Mouse (Mus musculus) heart, embryonic 14.5 days (tissue): ENCODE data around the gene Ptpn9. TPM values are rescaled to one million over a fixed set of nuclear protein-coding genes. Genes with fewer than 3 reads are reported as not detected.

Experiments used
- ATAC-seq: fragments of 200-750 bp; cut with Nextera tagmentation; 2 replicates; pipeline ENCODE4 v1.8.0; 2017; ENCODE audit warnings: low read depth, moderate TSS enrichment; ENCODE audit not compliant: insufficient number of reproducible peaks, insufficient read depth, low FRiP score
- H3K27ac ChIP-seq, 2 experiments: fragments of 200-500 bp in 1 of 2; fragments of 300-500 bp in 1 of 2; sonication (generic) in 1 of 2; replicated peaks in 1 of 2; 2 replicates each; pipeline ENCODE4 v1.5.1; 2012 to 2014; ENCODE audit warnings: low read depth in 2 of 2, low read length in 2 of 2, control low read depth in 1 of 2, mild to moderate bottlenecking in 1 of 2, mixed read lengths in 1 of 2; ENCODE audit not compliant: control insufficient read depth in 1 of 2, insufficient read depth in 1 of 2
- H3K27me3 ChIP-seq: fragments of 300-500 bp; sonication (generic); 2 replicates; pipeline ENCODE4 v1.6.1; 2014; ENCODE audit warnings: mild to moderate bottlenecking, low read length, control low read depth; ENCODE audit not compliant: control insufficient read depth, insufficient read depth
- H3K36me3 ChIP-seq: fragments of 300-500 bp; sonication (generic); 2 replicates; pipeline ENCODE4 v1.6.1; 2014; ENCODE audit warnings: mild to moderate bottlenecking, control low read depth, low read length, mixed read lengths; ENCODE audit not compliant: control insufficient read depth, insufficient read depth
- H3K4me1 ChIP-seq, 2 experiments: fragments of 200-500 bp in 1 of 2; fragments of 300-500 bp in 1 of 2; sonication (generic) in 1 of 2; 2 replicates each; pipeline ENCODE4 v1.6.1; 2012 to 2014; ENCODE audit warnings: low read length in 2 of 2, control low read depth in 1 of 2, mixed read lengths in 1 of 2; ENCODE audit not compliant: control insufficient read depth in 2 of 2, insufficient read depth in 2 of 2
- H3K4me2 ChIP-seq: fragments of 300-500 bp; sonication (generic); 2 replicates; pipeline ENCODE4 v1.6.1; 2014; ENCODE audit warnings: mild to moderate bottlenecking, low read length
- H3K4me3 ChIP-seq, 2 experiments: fragments of 200-500 bp in 1 of 2; fragments of 300-500 bp in 1 of 2; sonication (generic) in 1 of 2; 2 replicates each; pipeline ENCODE4 v1.5.1; 2012 to 2014; ENCODE audit warnings: low read length in 2 of 2, mild to moderate bottlenecking in 2 of 2, control low read depth in 1 of 2, low read depth in 1 of 2, moderate library complexity in 1 of 2; ENCODE audit not compliant: control insufficient read depth in 1 of 2, insufficient read depth in 1 of 2
- H3K9ac ChIP-seq: fragments of 300-500 bp; sonication (generic); 2 replicates; pipeline ENCODE4 v1.6.1; 2014; ENCODE audit warnings: mild to moderate bottlenecking, low read length
- H3K9me3 ChIP-seq: fragments of 300-500 bp; sonication (generic); 2 replicates; pipeline ENCODE4 v1.6.1; 2016; ENCODE audit warnings: low read length, control low read depth; ENCODE audit not compliant: control insufficient read depth
- WGBS: fragments of 180-500 bp; shearing (Covaris S2); extraction: QIAGEN DNeasy Blood & Tissue Kit; methylation state at CpG from one replicate; pipeline ENCODE4 v1.1.7; 2014; 5-methylcytosine and 5-hydroxymethylcytosine counted together
- polyA plus RNA-seq: library from polyadenylated mRNA; unstranded; fragments of >200 nt; fragmentation: Nextera tagmentation; extraction: Ambion mirVana; gene quantifications from 2 replicates; pipeline ENCODE4 v1.2.1, GENCODE M21; 2014

The Ptpn9 gene
- polyA plus RNA-seq, 1 experiment from 2014 or later: 24.9 TPM

GRCm38 (mm10) chr9:57074822-57075603, 80.3 kb downstream of the Ptpn9 start:
- Histone ChIP-seq H3K36me3 (no peaks in the 10 kb centered on the region), H3K4me3 (peak overlapping the region; percentile 50 to 96), H3K4me1 (peaks cover 6 to 28% of the 10 kb centered on the region in 2 experiments; a peak in 3 of 4 replicates), H3K4me2 (peak overlapping the region; percentile 97), H3K9me3 (no peaks in the 10 kb centered on the region), H3K27me3 (no peaks in the 10 kb centered on the region), H3K9ac (peak overlapping the region; percentile 88), H3K27ac (peak overlapping the region; percentile 81 to 100)
- WGBS: 8% methylated on average over 17 of the region's 17 CpGs
- ATAC-seq: no peak

DNA sequence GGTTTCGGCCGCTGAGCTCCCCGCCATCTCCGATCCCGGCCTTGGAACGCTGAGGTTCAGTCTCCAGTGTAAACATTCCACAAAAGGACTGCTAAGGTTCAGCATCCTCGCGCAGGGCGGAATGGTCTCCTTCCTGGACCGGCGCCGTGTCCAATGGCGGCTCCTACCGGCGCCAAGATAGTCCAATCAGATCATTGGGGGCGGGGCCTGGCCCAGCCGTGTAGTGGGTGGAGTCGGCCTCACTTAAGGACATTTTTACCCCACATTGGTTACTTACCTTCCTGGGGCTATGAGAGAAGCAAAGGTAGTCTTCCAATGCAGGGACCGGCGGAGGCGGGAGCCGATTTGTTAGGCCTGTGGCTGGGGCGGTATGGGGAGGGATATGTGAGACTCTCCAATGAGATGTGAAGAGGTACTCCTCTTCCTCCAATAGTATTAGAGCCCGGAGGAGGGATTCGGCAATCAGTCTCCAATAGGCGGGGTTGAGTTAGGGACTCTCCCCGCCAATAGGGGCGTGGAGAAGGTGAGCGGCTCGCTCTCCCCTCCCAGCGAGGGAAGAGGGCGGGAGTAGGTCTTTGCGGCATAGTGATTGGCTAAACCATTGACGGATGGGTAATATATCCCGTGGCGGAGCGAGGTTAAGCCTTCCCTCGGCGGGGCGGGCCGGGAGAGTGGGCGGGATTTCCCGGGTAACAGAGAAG, 81.1 kb downstream of the Ptpn9 start:
- H3K27me3 ChIP-seq: no peaks in the 10 kb centered on the region
- peak; percentile 80 for ATAC-seq
- under 1% methylated on average over 43 of the region's 43 CpGs for WGBS

GRCm38 (mm10) chr9:57076701-57077660, 82.3 kb downstream of the Ptpn9 start:
- WGBS: under 1% methylated on average over 50 of the region's 72 CpGs
- peak; percentile 37 for ATAC-seq
- peak overlapping the region; percentile 94 to 96 for H3K4me3 ChIP-seq
- H3K4me2 ChIP-seq: peak overlapping the region; percentile 97
- no peaks in the 10 kb centered on the region for H3K9me3 ChIP-seq
- H3K27ac ChIP-seq: peak overlapping the region; percentile 96 to 99
- H3K27me3 ChIP-seq: no peaks in the 10 kb centered on the region
- peaks cover 6 to 18% of the 10 kb centered on the region in 2 experiments; a peak in 3 of 4 replicates for H3K4me1 ChIP-seq
- no peaks in the 10 kb centered on the region for H3K36me3 ChIP-seq
- H3K9ac ChIP-seq: peak overlapping the region; percentile 94

More for the DNA sequence above, 81.1 kb downstream of the Ptpn9 start:
- H3K4me3 ChIP-seq: peak overlapping the region; percentile 50 to 96
- H3K36me3 ChIP-seq: no peaks in the 10 kb centered on the region
- H3K4me1 ChIP-seq: peaks cover 6 to 23% of the 10 kb centered on the region in 2 experiments; a peak in 3 of 4 replicates
- H3K9me3 ChIP-seq: no peaks in the 10 kb centered on the region
- H3K4me2 ChIP-seq: peak overlapping the region; percentile 97
- H3K9ac ChIP-seq: peak overlapping the region; percentile 94
- H3K27ac ChIP-seq: peak overlapping the region; percentile 81 to 100

GRCm38 (mm10) chr9:57082236-57082635, 87.5 kb downstream of the Ptpn9 start:
- Histone ChIP-seq H3K27me3 (no peaks in the 10 kb centered on the region), H3K36me3 (peaks cover 31% of the 10 kb centered on the region), H3K4me2 (no peak overlapping the region), H3K9me3 (no peaks in the 10 kb centered on the region), H3K4me3 (no peak overlapping the region), H3K27ac (no peak overlapping the region), H3K4me1 (peaks cover 0 to 9% of the 10 kb centered on the region in 2 experiments; a peak in 2 of 4 replicates), H3K9ac (no peak overlapping the region)
- ATAC-seq: no peak
- WGBS: 80% methylated on average over 3 of the region's 3 CpGs

Other genes starting within 250 kb of the Ptpn9 start
- 1.5 and 1.9 TPM in 2 replicates for gene Lingo1, start 198.5 kb upstream of the Ptpn9 start, polyA plus RNA-seq
- 0.50 and 0.72 TPM in 2 replicates for gene Odf3l1, start 130.2 kb upstream of the Ptpn9 start, polyA plus RNA-seq
- 23.0 and 24.3 TPM in 2 replicates for gene Cspg4, start 129.9 kb upstream of the Ptpn9 start, polyA plus RNA-seq
- gene Snx33, start 66.6 kb upstream of the Ptpn9 start, polyA plus RNA-seq: 5.5 and 5.9 TPM in 2 replicates
- 60.0 and 70.5 TPM in 2 replicates for gene Imp3, start 57.4 kb upstream of the Ptpn9 start, polyA plus RNA-seq
- gene Snupn, start 44.0 kb upstream of the Ptpn9 start, polyA plus RNA-seq: 16.4 and 18.8 TPM in 2 replicates
- gene Sin3a, start 77.1 kb downstream of the Ptpn9 start, polyA plus RNA-seq: 25.2 and 29.2 TPM in 2 replicates
- 33.1 and 34.3 TPM in 2 replicates for gene Man2c1, start 135.8 kb downstream of the Ptpn9 start, polyA plus RNA-seq
- 5.4 and 6.1 TPM in 2 replicates for gene Neil1, start 153.4 kb downstream of the Ptpn9 start, polyA plus RNA-seq
- gene Commd4, start 163.4 kb downstream of the Ptpn9 start, polyA plus RNA-seq: 67.3 and 77.7 TPM in 2 replicates
- not detected in 2 replicates for gene Trcg1, start 241.6 kb downstream of the Ptpn9 start, polyA plus RNA-seq